Comparison of ENCODE assay signal across 7 mouse cellular contexts in the genomic region with DNA sequence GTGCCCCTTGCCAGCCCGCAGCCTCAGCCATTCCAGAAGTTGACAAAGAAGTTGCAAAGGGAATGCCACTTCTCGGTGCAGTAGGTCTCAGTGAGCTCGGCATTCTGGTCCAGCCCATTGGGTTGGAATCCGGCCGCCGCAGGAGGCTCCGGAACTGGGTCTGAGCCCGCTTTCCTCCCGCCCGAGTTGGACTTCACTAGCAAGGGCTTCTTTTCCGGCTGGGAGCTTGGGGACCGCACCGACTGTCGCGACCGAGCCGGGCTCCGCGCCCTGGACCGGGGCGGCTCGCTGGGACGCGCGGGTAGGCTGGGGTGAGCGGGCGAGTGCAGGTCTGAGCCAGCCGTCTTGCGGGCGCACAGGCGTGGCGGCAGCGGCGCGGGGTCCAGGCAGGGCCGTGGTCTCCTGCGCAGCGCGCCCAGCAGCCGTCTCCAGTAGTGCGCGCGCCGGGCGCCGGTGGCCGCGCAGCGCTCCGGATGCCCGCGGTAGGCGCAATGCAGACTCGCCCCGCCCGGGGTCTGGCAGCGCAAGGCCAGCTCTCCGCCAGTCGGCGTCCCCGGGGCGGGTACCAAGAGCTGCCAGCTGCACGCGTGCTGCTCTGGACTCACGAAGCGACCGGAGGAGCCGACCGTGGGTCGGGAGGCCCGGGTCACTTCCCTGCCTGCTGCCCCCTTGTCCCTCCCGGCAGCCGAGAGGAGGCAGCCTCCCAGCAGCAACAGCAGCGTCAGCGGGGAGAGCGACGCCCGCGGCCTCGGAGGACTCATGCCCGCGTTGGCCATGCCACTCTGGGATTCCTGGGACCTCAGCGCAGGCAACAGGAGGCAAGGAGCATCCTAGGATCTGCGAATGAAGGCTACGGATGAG. TPM values are rescaled to one million over a fixed set of nuclear protein-coding genes. Genes with fewer than 3 reads are reported as not detected.
DNase-seq lines count a peak whose midpoint lies in the region; ATAC-seq and TF ChIP-seq lines count a peak whose summit lies in the region.

No protein-coding gene starts in this region.

- H3K9me3 ChIP-seq in intestine, postnatal 0 days (ENCODE audit: control insufficient read depth): no peaks in the 10 kb centered on the region
- no peaks in the 10 kb centered on the region for H3K9me3 ChIP-seq in limb, embryonic 12.5 days
- H3K9me3 ChIP-seq in midbrain, embryonic 14.5 days (ENCODE audit: control insufficient read depth, low read length): no peaks in the 10 kb centered on the region

- peak; percentile 71 for TF ChIP-seq CTCF in intestine, postnatal 0 days (IDR thresholded peaks at IDR 0.05; ENCODE audit: low read depth)

- no peaks in the 10 kb centered on the region for H3K4me1 ChIP-seq in intestine, postnatal 0 days (replicated peaks; ENCODE audit: control insufficient read depth, insufficient read depth, low read length)
- peaks cover 6% of the 10 kb centered on the region for H3K4me1 ChIP-seq in limb, embryonic 12.5 days (replicated peaks)
- peaks cover 7% of the 10 kb centered on the region; the same call in 1 of the 2 replicates for H3K4me1 ChIP-seq in midbrain, embryonic 14.5 days (ENCODE audit: control insufficient read depth, insufficient read depth, low read length)

- DNase-seq in adrenal gland, adult 18-20 months (ENCODE audit: low spot score in 2 of 2): peak; percentile 84 to 85
- DNase-seq in embryo, embryonic 9.5 days (ENCODE audit: extremely low spot score): peak; percentile 90
- peak; percentile 58 to 76 for DNase-seq in gastrocnemius, postnatal 4 days (ENCODE audit: low spot score in 2 of 2)
- peak; percentile 89 for DNase-seq in midbrain, embryonic 14.5 days
- peak; percentile 60 to 77 for DNase-seq in spleen, adult 18-20 months

- H3K36me3 ChIP-seq in intestine, postnatal 0 days (ENCODE audit: control insufficient read depth, insufficient read depth): no peaks in the 10 kb centered on the region
- H3K36me3 ChIP-seq in limb, embryonic 12.5 days: no peaks in the 10 kb centered on the region
- no peaks in the 10 kb centered on the region for H3K36me3 ChIP-seq in midbrain, embryonic 14.5 days (ENCODE audit: control insufficient read depth, insufficient read depth, low read length)

- H3K27ac ChIP-seq in intestine, postnatal 0 days (ENCODE audit: low read depth, low read length): peak overlapping the region; percentile 67; the same call in 1 of the 2 replicates
- peak overlapping the region; percentile 91 for H3K27ac ChIP-seq in limb, embryonic 12.5 days
- H3K27ac ChIP-seq in midbrain, embryonic 14.5 days (replicated peaks; ENCODE audit: low read depth, low read length): peak overlapping the region; percentile 92

- peak overlapping the region; percentile 70 for H3K4me3 ChIP-seq in intestine, postnatal 0 days (ENCODE audit: low read depth, low read length)
- peak overlapping the region; percentile 88 for H3K4me3 ChIP-seq in limb, embryonic 12.5 days (replicated peaks)
- H3K4me3 ChIP-seq in midbrain, embryonic 14.5 days (replicated peaks; ENCODE audit: low read depth, low read length): peak overlapping the region; percentile 88

- no peaks in the 10 kb centered on the region for H3K27me3 ChIP-seq in intestine, postnatal 0 days (replicated peaks; ENCODE audit: control insufficient read depth, insufficient read depth, low read length)
- no peaks in the 10 kb centered on the region for H3K27me3 ChIP-seq in limb, embryonic 12.5 days
- no peaks in the 10 kb centered on the region for H3K27me3 ChIP-seq in midbrain, embryonic 14.5 days (ENCODE audit: control insufficient read depth, insufficient read depth, low read length)

- WGBS in intestine, postnatal 0 days: under 1% methylated on average over 84 of the region's 85 CpGs
- under 1% methylated on average over 85 of the region's 85 CpGs for WGBS in limb, embryonic 12.5 days
- WGBS in midbrain, embryonic 14.5 days: under 1% methylated on average over 85 of the region's 85 CpGs

- peak overlapping the region; percentile 88 for H3K4me2 ChIP-seq in intestine, postnatal 0 days (replicated peaks; ENCODE audit: low read depth)
- H3K4me2 ChIP-seq in limb, embryonic 12.5 days: peak overlapping the region; percentile 80
- H3K4me2 ChIP-seq in midbrain, embryonic 14.5 days (ENCODE audit: low read length): peak overlapping the region; percentile 75

- peak; percentile 83 for ATAC-seq in intestine, postnatal 0 days
- peak; percentile 87 for ATAC-seq in limb, embryonic 12.5 days (ENCODE audit: insufficient number of reproducible peaks, insufficient read depth, low FRiP score, low TSS enrichment, low read depth)
- peak; percentile 90 for ATAC-seq in midbrain, embryonic 14.5 days (ENCODE audit: low FRiP score, low TSS enrichment)

- peak overlapping the region; percentile 61 for H3K9ac ChIP-seq in intestine, postnatal 0 days (ENCODE audit: low read depth, low read length)
- H3K9ac ChIP-seq in limb, embryonic 12.5 days (replicated peaks): peak overlapping the region; percentile 90
- peak overlapping the region; percentile 87 for H3K9ac ChIP-seq in midbrain, embryonic 14.5 days (replicated peaks; ENCODE audit: low read length)

RNA-seq across cellular contexts. Expression of a gene that starts 0.7 kb away (rescaled TPM):
- total RNA-seq in adrenal gland, adult 18-20 months (2021): 1 to 10 TPM; 2.4 to 3.8 TPM
- 1 to 10 TPM; 2.7 to 3.2 TPM for total RNA-seq in gastrocnemius, postnatal 4 days (2021)
- polyA plus RNA-seq in intestine, postnatal 0 days (2015; fragmentation: Nextera tagmentation; extraction: Ambion mirVana): 2.7 and 2.9 TPM in 2 replicates
- 8.6 and 9.1 TPM in 2 replicates for polyA plus RNA-seq in limb, embryonic 12.5 days (2016; fragmentation: Nextera tagmentation; extraction: Ambion mirVana)
- 50.6 and 66.6 TPM in 2 replicates for polyA plus RNA-seq in midbrain, embryonic 14.5 days (2014; fragmentation: Nextera tagmentation; extraction: Ambion mirVana)

RNA-seq across cellular contexts. Expression of a gene that starts 7.2 kb away (rescaled TPM):
- 10 to 100 TPM; 29.2 to 31.0 TPM for total RNA-seq in adrenal gland, adult 18-20 months (2021)
- 10 to 100 TPM; 10.2 to 11.2 TPM for total RNA-seq in gastrocnemius, postnatal 4 days (2021)
- polyA plus RNA-seq in intestine, postnatal 0 days (2015; fragmentation: Nextera tagmentation; extraction: Ambion mirVana): 3.0 and 3.4 TPM in 2 replicates
- 16.1 and 17.4 TPM in 2 replicates for polyA plus RNA-seq in limb, embryonic 12.5 days (2016; fragmentation: Nextera tagmentation; extraction: Ambion mirVana)
- polyA plus RNA-seq in midbrain, embryonic 14.5 days (2014; fragmentation: Nextera tagmentation; extraction: Ambion mirVana): 11.4 and 15.4 TPM in 2 replicates

Comparison
In these comparisons a context has a peak if more than half of its experiments do, and no peak if none do; other contexts are left out.
1. Peak in every context shown above with its lines: DNase-seq, ATAC-seq, H3K4me3 ChIP-seq and H3K27ac ChIP-seq.